Mouse (Mus musculus): ENCODE measurements at regions not wholly inside any gene's neighbourhood (a gene's known extent, or its start where the extent isn't known, plus 50 kb on each side); places are given as distances from the start of the nearest gene placed in this dataset.

GRCm38 (mm10) chr7:70105024-70105423 lies 261.5 kb downstream of the Nr2f2 start:
- no peak for DNase-seq

- DNase-seq, result no peak
These were observed 262.0 kb downstream of the Nr2f2 start for GRCm38 (mm10) chr7:70104486-70104885.

- DNase-seq, result no peak
These were observed 262.9 kb downstream of the Nr2f2 start for GRCm38 (mm10) chr7:70103680-70104079.

GRCm38 (mm10) chr7:70099001-70099400 lies 267.5 kb downstream of the Nr2f2 start:
- DNase-seq, result no peak

GRCm38 (mm10) chr7:70093916-70094784 lies 272.4 kb downstream of the Nr2f2 start:
- DNase-seq, result no peak

GRCm38 (mm10) chr7:70092089-70092488 lies 274.4 kb downstream of the Nr2f2 start:
- no peak for DNase-seq

GRCm38 (mm10) chr7:70089121-70089520 lies 277.4 kb downstream of the Nr2f2 start:
- DNase-seq, result no peak

GRCm38 (mm10) chr7:70069662-70070061 lies 296.9 kb downstream of the Nr2f2 start:
- no peak for DNase-seq

- DNase-seq, result no peak
These were observed 298.5 kb downstream of the Nr2f2 start for GRCm38 (mm10) chr7:70067828-70068719.

- DNase-seq, result no peak
These were observed 299.5 kb downstream of the Nr2f2 start for GRCm38 (mm10) chr7:70067071-70067470.

GRCm38 (mm10) chr7:70066448-70066847 lies 300.1 kb downstream of the Nr2f2 start:
- DNase-seq, result no peak

- DNase-seq, result peak; percentile 20
These were observed 300.9 kb downstream of the Nr2f2 start for GRCm38 (mm10) chr7:70065471-70066130.

- no peak for DNase-seq
These were observed 319.2 kb downstream of the Nr2f2 start for GRCm38 (mm10) chr7:70047415-70047753.

- no peak for DNase-seq
These were observed 319.7 kb downstream of the Nr2f2 start for GRCm38 (mm10) chr7:70046691-70047414.

GRCm38 (mm10) chr7:70037011-70037410 lies 329.5 kb downstream of the Nr2f2 start:
- DNase-seq, result no peak

GRCm38 (mm10) chr7:70032857-70033256 lies 333.7 kb downstream of the Nr2f2 start:
- DNase-seq, result no peak

- no peak for DNase-seq
These were observed 337.2 kb downstream of the Nr2f2 start for GRCm38 (mm10) chr7:70029311-70029710.

GRCm38 (mm10) chr7:70025527-70025926 lies 341.0 kb downstream of the Nr2f2 start:
- peak; percentile 9 for DNase-seq

GRCm38 (mm10) chr7:70016611-70017010 lies 349.9 kb downstream of the Nr2f2 start:
- DNase-seq, result no peak

GRCm38 (mm10) chr7:70003200-70003986 lies 363.1 kb downstream of the Nr2f2 start:
- no peak for DNase-seq

GRCm38 (mm10) chr7:69998756-69999155 lies 367.8 kb downstream of the Nr2f2 start:
- DNase-seq, result no peak
